22 mouse cellular contexts compared by ENCODE assay signal in genomic region chr1:70967701-70968100, GRCm38 (mm10).
"Had no signal": no experiment of that assay in that cellular context is flagged by ENCODE, and none has a peak within 500 bp of the region (broad histone marks: within the 10 kb centered on the region; RNA-seq: fewer than 3 reads in every experiment).

No protein-coding gene starts in this region.

- H3K4me2 ChIP-seq: kidney, embryonic 15.5 days; limb, embryonic 12.5 days; limb, embryonic 15.5 days; liver, embryonic 11.5 days; lung, embryonic 14.5 days; midbrain, embryonic 12.5 days; neural tube, embryonic 13.5 days; stomach, embryonic 15.5 days had no signal

- H3K27me3 ChIP-seq: kidney, embryonic 15.5 days; limb, embryonic 12.5 days; limb, embryonic 15.5 days; midbrain, embryonic 12.5 days; neural tube, embryonic 13.5 days; stomach, embryonic 15.5 days had no signal

- H3K9ac ChIP-seq: kidney, embryonic 15.5 days; limb, embryonic 12.5 days; limb, embryonic 15.5 days; liver, embryonic 14.5 days; liver, postnatal 0 days; lung, embryonic 14.5 days; midbrain, embryonic 12.5 days; neural tube, embryonic 13.5 days; stomach, embryonic 15.5 days had no signal

- ATAC-seq: liver, postnatal 0 days; lung, postnatal 0 days; midbrain, embryonic 16.5 days had no signal

- H3K36me3 ChIP-seq: kidney, embryonic 15.5 days; limb, embryonic 12.5 days; limb, embryonic 15.5 days; midbrain, embryonic 12.5 days; neural tube, embryonic 13.5 days; stomach, embryonic 15.5 days had no signal

- H3K4me3 ChIP-seq: kidney, embryonic 15.5 days; limb, embryonic 12.5 days; limb, embryonic 15.5 days; midbrain, embryonic 12.5 days; myocyte; neural tube, embryonic 13.5 days; stomach, embryonic 15.5 days had no signal

- H3K4me1 ChIP-seq: kidney, embryonic 15.5 days; limb, embryonic 12.5 days; limb, embryonic 15.5 days; midbrain, embryonic 12.5 days; neural tube, embryonic 13.5 days; stomach, embryonic 15.5 days had no signal

- H3K27ac ChIP-seq: kidney, embryonic 15.5 days; limb, embryonic 12.5 days; limb, embryonic 15.5 days; liver, embryonic 14.5 days; macrophage; midbrain, embryonic 12.5 days; neural tube, embryonic 13.5 days; stomach, embryonic 15.5 days had no signal

- DNase-seq: kidney, adult 8-10 months; kidney, postnatal 10 days; kidney, postnatal 36 days; left cerebral cortex, postnatal 4 days; liver, postnatal 0 days; lung, embryonic 14.5 days; retina, postnatal 1 day; right cerebral cortex, postnatal 25 days; spleen, adult 18-20 months; thymus, postnatal 25 days had no signal

- H3K9me3 ChIP-seq: kidney, embryonic 15.5 days; limb, embryonic 12.5 days; limb, embryonic 15.5 days; midbrain, embryonic 12.5 days; neural tube, embryonic 13.5 days; stomach, embryonic 15.5 days had no signal
